Mouse (Mus musculus): Measurements from ENCODE around the gene Fat1.

DNA sequence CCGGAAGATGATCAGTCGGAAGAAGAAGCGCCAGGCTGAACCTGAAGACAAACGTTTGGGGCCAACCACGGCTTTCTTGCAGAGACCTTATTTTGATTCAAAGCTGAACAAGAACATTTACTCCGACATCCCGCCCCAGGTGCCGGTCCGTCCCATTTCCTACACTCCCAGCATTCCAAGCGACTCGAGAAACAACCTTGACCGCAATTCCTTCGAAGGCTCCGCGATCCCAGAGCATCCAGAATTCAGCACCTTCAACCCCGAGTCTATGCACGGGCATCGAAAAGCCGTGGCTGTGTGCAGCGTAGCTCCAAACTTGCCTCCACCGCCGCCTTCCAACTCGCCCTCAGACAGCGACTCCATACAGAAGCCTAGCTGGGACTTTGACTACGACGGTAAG lies 108.9 kb downstream of the Fat1 start:
- TF ChIP-seq CTCF (conservative IDR thresholded peaks at IDR 0.05; ENCODE audit: low read length): no peak
- no peak for TF ChIP-seq POU5F1 (IDR thresholded peaks at IDR 0.05; ENCODE audit: borderline replicate concordance, low read length)
- no peak for TF ChIP-seq NANOG (IDR thresholded peaks at IDR 0.05; ENCODE audit: borderline replicate concordance, low read length)

Data from E14TG2a.4 (cell line).